Mouse (Mus musculus) thymus, postnatal 36 days (tissue): ENCODE measurements at regions not wholly inside any gene's neighbourhood (a gene's known extent, or its start where the extent isn't known, plus 50 kb on each side); places are given as distances from the start of the nearest gene placed in this dataset.
"Not testable (repeated sequence)": the region's sequence is repeated elsewhere in the genome, so short reads cannot be mapped to it uniquely, and the experiment has no call there.

ENCODE experiments used
- DNase-seq, 2 experiments: peaks; one replicate each; pipeline ENCODE4 v3.0.0; 2022; ENCODE audit warnings: mixed read lengths in 2 of 2

DNA sequence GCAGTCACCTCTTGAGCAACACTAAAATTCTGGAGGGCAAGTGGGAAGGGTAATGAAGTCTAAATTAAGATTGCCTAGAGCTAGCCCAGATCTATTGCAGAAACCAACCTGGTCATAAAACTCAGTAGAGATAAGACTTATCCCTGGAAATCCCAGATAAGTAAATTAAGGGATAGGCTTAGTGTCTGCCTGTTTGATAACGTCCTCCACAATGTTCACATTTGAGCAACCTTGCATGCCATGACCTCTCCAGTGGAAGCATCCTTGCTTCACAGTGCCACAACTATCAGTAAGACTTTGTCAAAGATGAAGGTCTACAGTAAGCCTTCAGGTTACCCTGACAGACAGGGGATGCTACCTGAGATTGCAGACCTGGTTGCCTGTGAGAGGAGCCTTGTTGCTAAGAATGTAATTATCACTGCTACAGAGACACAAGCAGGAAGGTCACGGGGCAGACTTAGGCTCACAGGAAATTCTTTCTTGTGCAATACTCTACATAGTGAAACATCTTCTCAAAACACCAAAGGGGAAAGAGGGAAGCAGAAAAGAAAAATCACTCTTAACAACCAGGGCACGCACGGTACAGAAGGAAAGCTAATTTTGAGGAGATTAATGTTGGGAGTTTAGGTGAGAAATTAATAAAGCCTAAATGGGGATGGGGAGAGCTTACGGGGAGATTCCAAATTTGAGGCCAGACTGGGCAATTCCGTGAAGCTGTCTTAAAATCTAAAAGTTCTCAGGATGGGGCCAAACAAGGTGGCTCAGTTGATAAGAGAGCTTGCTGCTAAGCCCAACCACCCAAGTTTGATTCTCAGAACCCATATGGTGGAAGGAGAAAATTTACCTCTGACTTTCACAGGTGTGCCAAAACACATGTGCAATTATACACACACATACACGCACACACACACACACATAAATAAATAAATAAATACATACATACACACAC is 56.9 kb upstream of the Prdm9 start:
- no peak for DNase-seq

GRCm38 (mm10) chr17:15622913-15623312 is 58.8 kb upstream of the Prdm9 start:
- peak; percentile 24 to 27 for DNase-seq

DNA sequence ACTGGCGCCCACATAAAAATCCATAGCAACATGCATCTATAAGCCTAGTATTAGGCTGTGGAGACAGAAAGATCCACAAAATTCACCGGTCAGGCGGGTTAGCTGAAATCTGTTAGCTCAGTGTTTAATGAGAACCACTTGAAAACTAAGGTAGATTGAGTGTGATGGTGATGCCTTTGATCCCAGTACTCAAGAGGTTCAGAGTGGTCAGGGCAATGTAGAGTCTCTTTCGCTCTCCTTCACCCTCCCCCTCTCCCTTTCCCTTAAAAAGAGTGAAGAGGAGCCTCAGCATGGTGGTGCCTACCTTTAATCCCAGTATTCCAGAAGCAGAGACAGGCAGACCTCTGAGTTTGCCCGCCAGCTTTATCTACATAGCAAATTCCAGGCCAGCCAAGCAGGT is 66.6 kb upstream of the Prdm9 start:
- no peak for DNase-seq

DNA sequence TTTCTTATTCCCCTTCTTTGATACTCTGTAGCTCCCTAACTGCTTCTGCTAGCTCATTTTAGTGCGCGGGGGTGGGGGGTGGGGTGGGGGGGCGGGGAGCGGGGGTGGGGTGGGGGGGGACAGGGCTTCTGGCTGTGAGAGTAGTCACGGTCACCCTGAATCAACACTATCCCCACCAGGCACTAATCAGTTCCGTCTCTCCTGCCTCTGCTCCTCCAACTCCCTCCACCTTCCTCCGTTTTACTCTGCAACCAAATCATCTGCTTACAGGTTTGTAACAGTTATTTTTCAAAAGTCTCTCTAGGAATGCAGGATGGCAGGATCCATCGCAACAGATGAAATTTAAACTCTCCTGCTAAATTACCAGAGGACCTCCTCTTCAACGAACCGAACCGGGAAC is 67.5 kb upstream of the Prdm9 start:
- no peak for DNase-seq

DNA sequence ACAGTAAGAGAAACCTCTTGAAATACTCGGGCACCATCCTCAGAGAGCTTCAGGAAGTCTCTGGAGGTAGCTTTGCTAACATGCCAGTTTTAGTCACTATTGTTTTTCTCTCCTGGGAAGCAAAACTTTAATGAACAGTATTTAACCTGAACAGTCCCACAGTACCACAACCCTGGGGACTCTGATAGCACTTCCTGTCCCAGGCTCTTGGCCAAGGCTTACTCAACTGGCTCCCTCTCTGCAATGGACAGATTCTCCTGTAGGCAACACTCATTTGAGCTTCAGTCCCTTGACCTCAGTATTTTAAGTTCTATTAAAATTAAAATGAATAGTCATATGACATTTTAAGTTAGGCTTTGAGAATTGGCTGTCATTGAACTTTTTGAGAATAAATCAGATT is 67.9 kb upstream of the Prdm9 start:
- no peak for DNase-seq

- not testable (repeated sequence) for DNase-seq
Observed at GRCm38 (mm10) chr17:15639111-15639865, 65.5 kb upstream of the Chd1 start.

DNA sequence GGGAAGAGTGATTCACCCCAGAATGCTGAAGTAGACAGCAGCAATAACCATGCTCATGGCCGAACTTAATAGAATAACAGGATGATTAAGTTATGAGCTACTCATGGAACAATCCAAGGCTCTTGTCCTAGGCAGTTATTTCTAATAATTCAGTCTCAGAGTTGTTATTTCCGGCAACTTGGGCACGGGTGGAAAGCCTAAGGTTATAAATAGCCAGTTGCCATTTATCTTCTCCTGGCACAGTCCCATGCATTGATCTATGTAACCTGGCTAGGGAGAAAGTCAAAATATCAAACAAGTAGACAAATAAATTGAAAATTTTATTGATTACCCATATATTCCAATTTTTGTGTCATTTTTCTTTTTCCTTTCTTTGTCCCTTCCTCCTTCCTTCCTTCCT is 64.0 kb upstream of the Chd1 start:
- no peak for DNase-seq

DNA sequence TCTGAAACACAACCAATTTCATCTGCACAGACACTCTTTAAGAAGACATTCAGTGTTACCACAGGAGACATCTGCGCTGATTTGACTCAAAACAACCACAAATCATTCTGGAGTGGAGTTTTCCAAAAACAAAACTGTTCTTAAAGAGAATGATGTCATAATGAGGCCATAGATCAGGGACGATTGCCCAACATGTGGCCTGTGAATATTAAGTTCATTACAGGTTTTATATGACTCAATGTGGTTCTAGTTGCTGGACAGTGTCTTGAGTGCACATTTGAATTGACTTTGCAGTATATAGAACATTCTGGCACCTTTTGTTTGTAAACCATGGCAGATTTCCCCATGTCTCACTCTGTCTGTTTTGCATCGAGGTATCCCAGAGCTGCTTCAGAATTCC is 63.0 kb upstream of the Chd1 start:
- DNase-seq, result no peak

GRCm38 (mm10) chr17:15646768-15647167 is 58.0 kb upstream of the Chd1 start:
- no peak for DNase-seq

GRCm38 (mm10) chr17:15650089-15650742 is 54.6 kb upstream of the Chd1 start:
- no peak for DNase-seq

DNA sequence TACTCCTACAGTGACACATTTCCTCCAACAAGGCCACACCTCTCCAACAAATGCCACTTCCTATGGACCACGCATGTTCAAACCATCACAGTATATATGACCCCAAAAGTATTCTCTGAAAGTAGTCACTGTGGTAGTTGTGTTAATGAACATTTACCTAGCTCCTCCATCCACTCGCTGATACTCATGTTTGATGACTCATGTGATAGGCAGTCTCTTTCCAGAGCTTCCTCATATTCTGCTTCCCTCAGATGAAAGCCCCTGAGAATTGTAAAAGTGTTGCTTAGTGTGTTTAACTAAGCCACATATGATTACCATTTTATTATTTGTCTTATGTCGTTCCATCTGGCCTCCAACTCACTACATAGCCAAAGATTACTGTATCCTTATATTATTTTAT is 52.9 kb upstream of the Chd1 start:
- no peak for DNase-seq
